Mouse (Mus musculus) midbrain, embryonic 14.5 days (tissue): Measurements from ENCODE around the gene Nutm1. TPM values are rescaled to one million over a fixed set of nuclear protein-coding genes. Genes with fewer than 3 reads are reported as not detected.

Experiments
- ATAC-seq: fragments of 200-750 bp; cut with Nextera tagmentation; 2 replicates; pipeline ENCODE4 v1.8.0; 2017; ENCODE audit warnings: moderate number of reproducible peaks, moderate library complexity; ENCODE audit not compliant: low FRiP score, low TSS enrichment
- DNase-seq: peaks from one replicate; pipeline ENCODE4 v3.0.0-alpha.2; 2015
- H3K27ac ChIP-seq: fragments of 300-500 bp; sonication (generic); replicated peaks from 2 replicates; pipeline ENCODE4 v1.5.1; 2014; ENCODE audit warnings: mild to moderate bottlenecking, low read depth, low read length, moderate library complexity
- H3K27me3 ChIP-seq: fragments of 300-500 bp; sonication (generic); 2 replicates; pipeline ENCODE4 v1.6.1; 2014; ENCODE audit warnings: low read length, control low read depth, mixed read lengths; ENCODE audit not compliant: control insufficient read depth, insufficient read depth
- H3K36me3 ChIP-seq: fragments of 300-500 bp; sonication (generic); 2 replicates; pipeline ENCODE4 v1.6.1; 2014; ENCODE audit warnings: low read length, control low read depth; ENCODE audit not compliant: control insufficient read depth, insufficient read depth
- H3K4me1 ChIP-seq: fragments of 300-500 bp; sonication (generic); 2 replicates; pipeline ENCODE4 v1.6.1; 2014; ENCODE audit warnings: mild to moderate bottlenecking, antibody characterized with exemption, low read length, control low read depth; ENCODE audit not compliant: control insufficient read depth, insufficient read depth
- H3K4me2 ChIP-seq: fragments of 300-500 bp; sonication (generic); 2 replicates; pipeline ENCODE4 v1.6.1; 2014; ENCODE audit warnings: mild to moderate bottlenecking, low read length, moderate library complexity
- H3K4me3 ChIP-seq: fragments of 300-500 bp; sonication (generic); replicated peaks from 2 replicates; pipeline ENCODE4 v1.5.1; 2014; ENCODE audit warnings: low read depth, low read length
- H3K9ac ChIP-seq: fragments of 300-500 bp; sonication (generic); replicated peaks from 2 replicates; pipeline ENCODE4 v1.6.1; 2014; ENCODE audit warnings: mild to moderate bottlenecking, low read length, moderate library complexity
- H3K9me3 ChIP-seq: fragments of 300-500 bp; sonication (generic); 2 replicates; pipeline ENCODE4 v1.6.1; 2016; ENCODE audit warnings: low read length, control low read depth, mixed read lengths; ENCODE audit not compliant: control insufficient read depth
- WGBS: fragments of 180-500 bp; shearing (Covaris S2); extraction: QIAGEN DNeasy Blood & Tissue Kit; methylation state at CpG from one replicate; pipeline ENCODE4 v1.1.7; 2014; 5-methylcytosine and 5-hydroxymethylcytosine counted together
- polyA plus RNA-seq: library from polyadenylated mRNA; unstranded; fragments of >200 nt; fragmentation: Nextera tagmentation; extraction: Ambion mirVana; gene quantifications from 2 replicates; pipeline ENCODE4 v1.2.1, GENCODE M21; 2014

The Nutm1 gene
- polyA plus RNA-seq, 1 experiment from 2014 or later: 0.05 TPM

GRCm38 (mm10) chr2:112284363-112285030 lies 25.4 kb upstream of the Nutm1 start:
- 3% methylated on average over 21 of the region's 21 CpGs for WGBS
- Histone ChIP-seq H3K27me3 (no peaks in the 10 kb centered on the region), H3K9me3 (no peaks in the 10 kb centered on the region), H3K4me2 (peak overlapping the region; percentile 81), H3K36me3 (no peaks in the 10 kb centered on the region), H3K4me1 (peaks cover 11% of the 10 kb centered on the region), H3K9ac (peak overlapping the region; percentile 51), H3K4me3 (peak overlapping the region; percentile 39), H3K27ac (no peak overlapping the region)
- DNase-seq (peak; percentile 82), ATAC-seq (peak; percentile 76; the same call in 1 of the 2 replicates)

- DNase-seq (no peak), ATAC-seq (no peak)
- Histone ChIP-seq H3K27me3 (no peaks in the 10 kb centered on the region), H3K9me3 (no peaks in the 10 kb centered on the region), H3K4me2 (no peak overlapping the region), H3K4me1 (peaks cover 11% of the 10 kb centered on the region), H3K27ac (no peak overlapping the region), H3K9ac (no peak overlapping the region), H3K36me3 (no peaks in the 10 kb centered on the region), H3K4me3 (no peak overlapping the region)
- 89% methylated on average over 1 of the region's 1 CpGs for WGBS
Observed at GRCm38 (mm10) chr2:112282846-112283245, 23.8 kb upstream of the Nutm1 start.

GRCm38 (mm10) chr2:112276870-112277269 lies 17.8 kb upstream of the Nutm1 start:
- no peaks in the 10 kb centered on the region for H3K4me1 ChIP-seq
- no peak overlapping the region for H3K9ac ChIP-seq
- whole genome bisulfite sequencing: 94% methylated on average over 3 of the region's 3 CpGs
- no peak overlapping the region for H3K4me3 ChIP-seq
- H3K4me2 ChIP-seq: no peak overlapping the region
- H3K27me3 ChIP-seq: no peaks in the 10 kb centered on the region
- no peaks in the 10 kb centered on the region for H3K36me3 ChIP-seq
- DNase-seq: no peak
- no peaks in the 10 kb centered on the region for H3K9me3 ChIP-seq
- ATAC-seq: no peak
- H3K27ac ChIP-seq: no peak overlapping the region

- H3K4me2 ChIP-seq: no peak overlapping the region
- no peak overlapping the region for H3K27ac ChIP-seq
- H3K4me3 ChIP-seq: no peak overlapping the region
- DNase-seq: no peak
- H3K9ac ChIP-seq: no peak overlapping the region
- ATAC-seq: no peak
- 91% methylated on average over 6 of the region's 6 CpGs for WGBS
- peaks cover 15% of the 10 kb centered on the region for H3K4me1 ChIP-seq
- no peaks in the 10 kb centered on the region for H3K27me3 ChIP-seq
- no peaks in the 10 kb centered on the region for H3K36me3 ChIP-seq
- no peaks in the 10 kb centered on the region for H3K9me3 ChIP-seq
Observed at GRCm38 (mm10) chr2:112273474-112273873, 14.4 kb upstream of the Nutm1 start.

GRCm38 (mm10) chr2:112272909-112273308 lies 13.8 kb upstream of the Nutm1 start:
- no peak for ATAC-seq

GRCm38 (mm10) chr2:112270011-112270410 lies 10.9 kb upstream of the Nutm1 start:
- peak overlapping the region; percentile 22; the same call in 1 of the 2 replicates for H3K4me2 ChIP-seq
- H3K27me3 ChIP-seq: no peaks in the 10 kb centered on the region
- 88% methylated on average over 2 of the region's 2 CpGs for WGBS
- H3K4me3 ChIP-seq: no peak overlapping the region; the same call in 1 of the 2 replicates
- peaks cover 37% of the 10 kb centered on the region for H3K4me1 ChIP-seq
- DNase-seq (no peak), ATAC-seq (no peak)
- no peak overlapping the region for H3K9ac ChIP-seq
- H3K36me3 ChIP-seq: no peaks in the 10 kb centered on the region
- H3K27ac ChIP-seq: no peak overlapping the region
- H3K9me3 ChIP-seq: no peaks in the 10 kb centered on the region

More at GRCm38 (mm10) chr2:112272909-112273308, 13.8 kb upstream of the Nutm1 start:
- H3K4me1 ChIP-seq: peaks cover 20% of the 10 kb centered on the region
- H3K4me2 ChIP-seq: no peak overlapping the region
- no peaks in the 10 kb centered on the region for H3K9me3 ChIP-seq
- 94% methylated on average over 2 of the region's 2 CpGs for WGBS
- DNase-seq: no peak
- no peak overlapping the region for H3K27ac ChIP-seq
- H3K27me3 ChIP-seq: no peaks in the 10 kb centered on the region
- no peak overlapping the region for H3K9ac ChIP-seq
- H3K36me3 ChIP-seq: no peaks in the 10 kb centered on the region
- H3K4me3 ChIP-seq: no peak overlapping the region

- ATAC-seq (no peak), DNase-seq (no peak)
- Histone ChIP-seq H3K4me2 (peak overlapping the region; percentile 94), H3K9me3 (no peaks in the 10 kb centered on the region), H3K36me3 (no peaks in the 10 kb centered on the region), H3K27me3 (no peaks in the 10 kb centered on the region), H3K4me1 (peaks cover 45% of the 10 kb centered on the region), H3K4me3 (peak overlapping the region; percentile 82), H3K9ac (no peak overlapping the region), H3K27ac (no peak overlapping the region)
- 83% methylated on average over 8 of the region's 8 CpGs for WGBS
Observed at GRCm38 (mm10) chr2:112267547-112268269, 8.6 kb upstream of the Nutm1 start.

GRCm38 (mm10) chr2:112266780-112267179 lies 7.7 kb upstream of the Nutm1 start:
- no peak for ATAC-seq
- no peaks in the 10 kb centered on the region for H3K9me3 ChIP-seq
- H3K27ac ChIP-seq: no peak overlapping the region
- peak overlapping the region; percentile 94 for H3K4me2 ChIP-seq
- no peaks in the 10 kb centered on the region for H3K27me3 ChIP-seq
- H3K4me1 ChIP-seq: peaks cover 48% of the 10 kb centered on the region
- H3K9ac ChIP-seq: peak overlapping the region; percentile 81
- DNase-seq: peak; percentile 29
- H3K36me3 ChIP-seq: no peaks in the 10 kb centered on the region
- peak overlapping the region; percentile 82 for H3K4me3 ChIP-seq
- WGBS: 56% methylated on average over 10 of the region's 10 CpGs

- Histone ChIP-seq H3K9ac (peak within 1 kb of the TSS; percentile 81), H3K4me2 (peak within 1 kb of the TSS; percentile 94), H3K27ac (peak within 1 kb of the TSS; percentile 94), H3K36me3 (no peaks in the 10 kb centered on the region), H3K9me3 (no peaks in the 10 kb centered on the region), H3K4me3 (peak within 1 kb of the TSS; percentile 82), H3K27me3 (no peaks in the 10 kb centered on the region), H3K4me1 (peaks cover 48% of the 10 kb centered on the region)
- WGBS: 3% methylated on average over 11 of the region's 11 CpGs
- peak; percentile 68 for DNase-seq
- ATAC-seq: peak; percentile 31
Observed at GRCm38 (mm10) chr2:112266242-112266592, 7.1 kb upstream of the Nutm1 start, which contains the start of gene Gm21985. Gm21985 (plus strand) TSS chr2:112266314.
